ENCODE assay signal across 19 mouse cellular contexts in genomic region chr10:69246762-69247161, GRCm38 (mm10). TPM values are rescaled to one million over a fixed set of nuclear protein-coding genes. Genes with fewer than 3 reads are reported as not detected.
DNase-seq lines count a peak whose midpoint lies in the region; ATAC-seq and TF ChIP-seq lines count a peak whose summit lies in the region.
"Had no signal": no experiment of that assay in that cellular context is flagged by ENCODE, and none has a peak within 500 bp of the region (broad histone marks: within the 10 kb centered on the region; RNA-seq: fewer than 3 reads in every experiment).

No protein-coding gene starts in this region.

- H3K79me2 ChIP-seq in CH12.LX (replicated peaks; ENCODE audit: control insufficient read depth, extremely low read depth, insufficient read depth, poor library complexity, severe bottlenecking) (peaks cover 2% of the 10 kb centered on the region; the same call in 1 of the 2 replicates), myocyte (ENCODE audit: control insufficient read depth, insufficient read depth) (no peaks in the 10 kb centered on the region)

- DNase-seq in CH12.LX (ENCODE audit: extremely low read depth) = no peak
- DNase-seq in adrenal gland, postnatal 4 days (ENCODE audit: low spot score in 2 of 2) = no peak
- DNase-seq in frontal cortex, postnatal 36 days (ENCODE audit: low spot score in 2 of 2) = no peak
- DNase-seq: adrenal gland, postnatal 10 days; cerebellum, adult 9-11 months; forebrain, postnatal 0 days; heart, postnatal 36 days; lung, postnatal 36 days had no signal

- H3K9ac ChIP-seq in intestine, embryonic 16.5 days (ENCODE audit: low read depth, low read length) = no peak overlapping the region
- H3K9ac ChIP-seq in intestine, embryonic 15.5 days = no peak overlapping the region
- H3K9ac ChIP-seq in CH12.LX (ENCODE audit: insufficient read depth, low read depth) = peak overlapping the region; percentile 54
- H3K9ac ChIP-seq: embryonic facial prominence, embryonic 12.5 days; forebrain, postnatal 0 days; hindbrain, embryonic 14.5 days; liver, embryonic 14.5 days; lung, embryonic 15.5 days; neural tube, embryonic 15.5 days had no signal

- H3K4me1 ChIP-seq in intestine, embryonic 16.5 days (ENCODE audit: control insufficient read depth, insufficient read depth, low read length) = no peaks in the 10 kb centered on the region
- no peaks in the 10 kb centered on the region for H3K4me1 ChIP-seq in intestine, embryonic 15.5 days (replicated peaks)
- peaks cover 30 to 70% of the 10 kb centered on the region in 2 experiments for H3K4me1 ChIP-seq in CH12.LX (ENCODE audit: control insufficient read depth in 1 of 2, insufficient read depth in 2 of 2)
- H3K4me1 ChIP-seq: embryonic facial prominence, embryonic 12.5 days; neural tube, embryonic 15.5 days had no signal

- TF ChIP-seq RAD21 in CH12.LX (IDR thresholded peaks at IDR 0.05; ENCODE audit: low read depth, low read length) = no peak; the same call in 1 of the 2 replicates

- 74% methylated on average over 3 of the region's 3 CpGs for WGBS in intestine, embryonic 16.5 days
- 70% methylated on average over 3 of the region's 3 CpGs for WGBS in intestine, embryonic 15.5 days

- H3K4me2 ChIP-seq in intestine, embryonic 16.5 days (ENCODE audit: low read depth, low read length) = no peak overlapping the region
- no peak overlapping the region for H3K4me2 ChIP-seq in intestine, embryonic 15.5 days (replicated peaks)
- H3K4me2 ChIP-seq in CH12.LX (ENCODE audit: insufficient read depth, low read depth, poor library complexity, severe bottlenecking) = peak overlapping the region; percentile 74
- peak overlapping the region; percentile 56 for H3K4me2 ChIP-seq in myocyte (ENCODE audit: low read depth)
- H3K4me2 ChIP-seq: embryonic facial prominence, embryonic 12.5 days; hindbrain, embryonic 14.5 days; lung, embryonic 15.5 days; midbrain, embryonic 11.5 days; neural tube, embryonic 15.5 days had no signal

- H3K27ac ChIP-seq in intestine, embryonic 16.5 days (ENCODE audit: low read length) = 0 out of 2 replicates have a peak overlapping the region, but pooled peaks have one; percentile 32
- no peak overlapping the region for H3K27ac ChIP-seq in intestine, embryonic 15.5 days
- peak overlapping the region; percentile 95 for H3K27ac ChIP-seq in CH12.LX (ENCODE audit: insufficient read depth, low read depth)
- H3K27ac ChIP-seq: embryonic facial prominence, embryonic 12.5 days; hindbrain, embryonic 14.5 days; liver, embryonic 14.5 days; lung, embryonic 15.5 days; neural tube, embryonic 15.5 days had no signal

- no peak for TF ChIP-seq CTCF in CH12.LX (conservative IDR thresholded peaks at IDR 0.05 in 1 of 2, IDR thresholded peaks at IDR 0.05 in 1 of 2; ENCODE audit: low read depth in 2 of 2, low read length in 2 of 2)

- no peak overlapping the region for H3K4me3 ChIP-seq in intestine, embryonic 16.5 days (ENCODE audit: low read length)
- H3K4me3 ChIP-seq in intestine, embryonic 15.5 days (replicated peaks) = no peak overlapping the region
- H3K4me3 ChIP-seq in CH12.LX (replicated peaks in 1 of 3; ENCODE audit: low read depth in 2 of 3, low read length in 2 of 3, poor library complexity in 1 of 3) = peak overlapping the region in 2 of 3 experiments; percentile 39 to 56
- H3K4me3 ChIP-seq in myocyte = no peak overlapping the region
- H3K4me3 ChIP-seq: embryonic facial prominence, embryonic 12.5 days; lung, embryonic 15.5 days; neural tube, embryonic 15.5 days had no signal

- no peak for TF ChIP-seq POLR2A in CH12.LX (IDR thresholded peaks at IDR 0.05; ENCODE audit: low read depth, low read length)
- TF ChIP-seq POLR2A in myocyte (IDR thresholded peaks at IDR 0.05; ENCODE audit: insufficient read length, low read depth) = no peak

- in situ Hi-C loops in CH12.LX (cut with MboI; ENCODE audit: low pct_ligation_motif_present, low pct_unique_long_range_greater_than_20kb, low sequenced_read_pairs) = no loop called here

- ATAC-seq in intestine, embryonic 16.5 days = no peak
- ATAC-seq in intestine, embryonic 15.5 days = no peak
- ATAC-seq in common myeloid progenitor, adult 5-6 weeks (replicated peaks; ENCODE audit: low read depth, poor library complexity, severe bottlenecking) = peak; percentile 82
- ATAC-seq: forebrain, postnatal 0 days; inflammation-experienced regulatory T-cells, adult 6 months had no signal

- TF ChIP-seq EP300 in CH12.LX (IDR thresholded peaks at IDR 0.05; ENCODE audit: low read length) = peak; percentile 17; the same call in 1 of the 2 replicates

- dilution Hi-C loops in CH12.LX (cut with MboI; ENCODE audit: extremely low pct_ligation_motif_present, extremely low pct_unique_long_range_greater_than_20kb, low sequenced_read_pairs) = no loop called here

- H3K9me3 ChIP-seq in intestine, embryonic 16.5 days (ENCODE audit: control insufficient read depth, low read length) = no peaks in the 10 kb centered on the region
- H3K9me3 ChIP-seq in intestine, embryonic 15.5 days = no peaks in the 10 kb centered on the region
- peaks cover 3% of the 10 kb centered on the region for H3K9me3 ChIP-seq in CH12.LX (replicated peaks; ENCODE audit: low read length)
- H3K9me3 ChIP-seq: lung, embryonic 15.5 days; neural tube, embryonic 15.5 days had no signal

- no peak overlapping the region for H3ac ChIP-seq in myocyte (ENCODE audit: control insufficient read depth, insufficient read length)

- H3K27me3 ChIP-seq in intestine, embryonic 16.5 days (replicated peaks; ENCODE audit: control insufficient read depth, insufficient read depth, low read length) = no peaks in the 10 kb centered on the region
- no peaks in the 10 kb centered on the region for H3K27me3 ChIP-seq in intestine, embryonic 15.5 days (replicated peaks)
- H3K27me3 ChIP-seq in CH12.LX (replicated peaks) (no peaks in the 10 kb centered on the region), myocyte (ENCODE audit: control insufficient read depth, insufficient read depth, insufficient read length) (no peaks in the 10 kb centered on the region)
- H3K27me3 ChIP-seq: embryonic facial prominence, embryonic 12.5 days; lung, embryonic 15.5 days; neural tube, embryonic 15.5 days had no signal

- no peaks in the 10 kb centered on the region for H3K36me3 ChIP-seq in intestine, embryonic 16.5 days (ENCODE audit: control insufficient read depth, insufficient read depth, low read length)
- H3K36me3 ChIP-seq in intestine, embryonic 15.5 days = no peaks in the 10 kb centered on the region
- H3K36me3 ChIP-seq in CH12.LX (replicated peaks in 1 of 2; ENCODE audit: control insufficient read depth in 1 of 2, insufficient read depth in 1 of 2, low read length in 1 of 2) (peaks cover 0 to 4% of the 10 kb centered on the region in 2 experiments), myocyte (ENCODE audit: control insufficient read depth, insufficient read depth) (no peaks in the 10 kb centered on the region)
- H3K36me3 ChIP-seq: lung, embryonic 15.5 days had no signal

TF ChIP-seq in CH12.LX, 34 proteins besides CTCF, POLR2A, EP300 and RAD21:
- TF ChIP-seq ETS1 (conservative IDR thresholded peaks at IDR 0.05; ENCODE audit: low read depth, low read length) (peak; percentile 38; the same call in 1 of the 2 replicates), BHLHE40 (IDR thresholded peaks at IDR 0.05; ENCODE audit: low read depth, low read length) (0 out of 2 replicates have a peak, but pooled peaks have one; percentile 9), POLR2AphosphoS2 (IDR thresholded peaks at IDR 0.05; ENCODE audit: low read depth, low read length) (no peak), SIN3A (IDR thresholded peaks at IDR 0.05; ENCODE audit: low read length) (0 out of 2 replicates have a peak, but pooled peaks have one; percentile 9), MEF2A (IDR thresholded peaks at IDR 0.05; ENCODE audit: borderline replicate concordance, low read depth, low read length) (peak; percentile 66; the same call in 1 of the 2 replicates), ZNF384 (IDR thresholded peaks at IDR 0.05; ENCODE audit: low read depth, low read length) (no peak), E2F4 (IDR thresholded peaks at IDR 0.05; ENCODE audit: insufficient replicate concordance, low read depth, low read length) (no peak)
TF ChIP-seq in CH12.LX: peak in this region for 4.

TF ChIP-seq in myocyte, 11 proteins besides CTCF, POLR2A, EP300 and RAD21:
- TF ChIP-seq MYOG (IDR thresholded peaks at IDR 0.05; ENCODE audit: control insufficient read depth in 1 of 3, insufficient read depth in 1 of 3, insufficient read length in 2 of 3, low read depth in 2 of 3) (peak in 1 of 3 experiments; percentile 70), USF1 (IDR thresholded peaks at IDR 0.05; ENCODE audit: low read depth) (no peak), TCF12 (IDR thresholded peaks at IDR 0.05; ENCODE audit: insufficient read depth, poor library complexity, severe bottlenecking) (no peak), MYOD1 (IDR thresholded peaks at IDR 0.05; ENCODE audit: control insufficient read depth in 1 of 3, insufficient read length in 2 of 3, low read depth in 2 of 3) (peak in 2 of 3 experiments; percentile 58 to 68)

RNA-seq across cellular contexts. Expression of gene A930033H14Rik, which starts 33.9 kb away (rescaled TPM):
- polyA plus RNA-seq in intestine, embryonic 16.5 days (2015; fragmentation: Nextera tagmentation; extraction: Ambion mirVana) = 0.93 and 1.0 TPM in 2 replicates
- 1.8 TPM in 2 replicates for polyA plus RNA-seq in intestine, embryonic 15.5 days (2015; fragmentation: Nextera tagmentation; extraction: Ambion mirVana)
- total RNA-seq in CH12.LX (2012; rRNA removed) (0.84 and 0.85 TPM in 2 replicates), CH12.LX (2014; rRNA removed) (0.13 and 0.15 TPM in 2 replicates)
- polyA plus RNA-seq in CH12.LX (2012; ENCODE audit: insufficient read length, low read depth) (0.46 and 0.50 TPM in 2 replicates), myocyte (2012; fragmentation: generic; extraction: Trizol) (1.9 TPM)
- 1.3 and 4.2 TPM in 2 replicates for total RNA-seq in common myeloid progenitor, adult 5-6 weeks (2017)
- 1 to 10 TPM; 6.6 to 7.7 TPM for total RNA-seq in adrenal gland, postnatal 4 days (2021)
- polyA plus RNA-seq: inflammation-experienced regulatory T-cells, adult 6 months had no signal

Comparison
In these comparisons a context has a peak if more than half of its experiments do, and no peak if none do; other contexts are left out.
1. H3K4me2 ChIP-seq: peak in CH12.LX (single experiment) and myocyte (single experiment); none in intestine, embryonic 16.5 days (single experiment) and intestine, embryonic 15.5 days (single experiment).
2. H3K4me3 ChIP-seq: peak in CH12.LX (2 of 3); none in intestine, embryonic 16.5 days (single experiment), intestine, embryonic 15.5 days (single experiment) and myocyte (single experiment).